Mouse (Mus musculus) layer of hippocampus, postnatal 36 days (tissue): ENCODE measurements around the gene 4930438A08Rik. TPM values are rescaled to one million over a fixed set of nuclear protein-coding genes. Genes with fewer than 3 reads are reported as not detected.
"Not testable (repeated sequence)": the region's sequence is repeated elsewhere in the genome, so short reads cannot be mapped to it uniquely, and the experiment has no call there.

Experiments
- DNase-seq, 2 experiments: peaks; one replicate each; pipeline ENCODE4 v3.0.0; 2022
- total RNA-seq, 2 experiments: library from RNA; stranded (reverse); gene quantifications; 2 replicates each; pipeline ENCODE4 v1.2.3; 2021

The 4930438A08Rik gene
- not detected for total RNA-seq

GRCm38 (mm10) chr11:58274572-58274971 lies at the start of gene 4930438A08Rik:
Gene 4930438A08Rik (plus strand): TSS chr11:58274799.
- DNase-seq: no peak

DNA sequence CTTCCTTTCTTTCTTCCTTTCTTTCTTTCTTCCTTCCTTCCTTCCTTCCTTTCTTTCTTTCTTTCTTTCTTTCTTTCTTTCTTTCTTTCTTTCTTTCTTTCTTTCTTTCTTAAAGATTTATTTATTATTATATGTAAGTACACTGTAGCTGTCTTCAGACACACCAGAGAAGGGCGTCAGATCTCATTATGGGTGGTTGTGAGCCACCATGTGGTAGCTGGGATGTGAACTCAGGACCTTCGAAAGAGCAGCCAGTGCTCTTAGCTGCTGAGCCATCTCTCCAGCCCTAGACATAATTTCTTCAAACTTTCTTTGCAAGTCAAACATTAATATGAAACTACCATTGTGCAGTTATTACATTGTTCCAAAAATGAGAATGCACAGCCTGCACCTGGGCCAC lies 49.7 kb upstream of the 4930438A08Rik start:
- DNase-seq: not testable (repeated sequence)

DNA sequence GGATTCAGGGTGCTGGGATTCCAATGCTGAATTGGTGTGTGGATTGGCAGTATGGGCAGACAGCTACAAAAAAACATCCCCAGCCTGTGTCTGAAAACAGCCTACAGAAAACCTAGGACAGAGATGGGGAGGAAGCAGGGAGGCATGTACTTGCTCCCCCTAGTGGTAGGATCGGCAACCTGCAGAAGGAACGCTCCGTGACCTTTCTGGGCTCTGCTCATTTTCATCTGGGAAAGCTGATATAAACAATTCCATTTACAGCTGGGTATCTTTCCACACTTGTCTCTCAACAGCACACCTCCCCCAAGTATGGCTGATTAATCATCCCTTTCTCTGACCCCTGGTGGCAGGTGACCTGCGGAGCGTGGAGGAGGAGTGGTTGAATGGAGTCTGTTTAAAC lies 48.9 kb upstream of the 4930438A08Rik start:
- DNase-seq: peak; percentile 49 to 59

- no peak for DNase-seq
Observed at GRCm38 (mm10) chr11:58226425-58226824, 48.2 kb upstream of the 4930438A08Rik start.

- not testable (repeated sequence) for DNase-seq
Observed at GRCm38 (mm10) chr11:58228021-58228420, 46.6 kb upstream of the 4930438A08Rik start.

DNA sequence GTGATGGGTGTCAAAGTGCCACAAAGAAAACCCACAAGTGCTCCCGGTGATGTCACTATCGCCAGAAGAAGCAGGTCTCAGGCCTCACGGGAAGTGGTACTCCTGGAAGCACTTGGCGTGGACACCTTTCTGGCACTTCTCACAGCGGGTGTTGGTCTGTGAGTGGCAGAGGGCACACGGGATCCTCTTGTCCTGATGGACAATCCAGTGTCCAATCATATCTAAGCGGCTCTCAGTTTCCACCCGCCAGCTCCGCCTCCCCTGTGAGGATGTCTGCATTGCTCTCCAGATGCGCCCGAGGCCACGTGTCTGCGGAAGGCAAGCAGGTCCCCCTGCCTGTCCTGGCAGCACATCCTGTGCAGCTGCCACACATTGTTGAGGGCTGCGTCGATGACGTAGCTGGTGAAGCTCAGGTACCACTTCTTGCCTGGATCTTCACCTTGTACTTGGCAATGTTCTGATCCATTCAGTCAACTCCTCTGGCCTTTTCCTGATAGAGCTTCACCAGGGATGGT lies 44.1 kb upstream of the 4930438A08Rik start:
- no peak for DNase-seq

GRCm38 (mm10) chr11:58231156-58231555 lies 43.4 kb upstream of the 4930438A08Rik start:
- DNase-seq: no peak

DNA sequence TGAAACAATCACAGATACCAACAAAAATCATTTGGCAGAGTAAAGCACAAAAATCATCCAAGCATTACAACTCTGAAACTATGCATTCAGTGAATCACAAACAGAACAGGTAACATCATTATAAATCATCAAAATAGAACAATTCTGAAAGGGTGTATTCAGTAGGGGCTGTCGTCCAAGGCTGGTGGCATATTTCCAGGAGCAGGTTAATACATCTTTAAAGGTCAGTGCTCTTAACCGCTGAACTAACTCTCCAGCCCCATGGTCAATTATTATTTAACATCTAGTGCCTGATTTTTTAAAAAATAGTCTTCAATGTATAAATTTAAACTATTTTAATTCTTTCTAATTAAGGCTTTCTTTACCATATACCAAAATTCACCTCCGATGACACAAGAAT lies 40.0 kb upstream of the 4930438A08Rik start:
- DNase-seq: not testable (repeated sequence)

DNA sequence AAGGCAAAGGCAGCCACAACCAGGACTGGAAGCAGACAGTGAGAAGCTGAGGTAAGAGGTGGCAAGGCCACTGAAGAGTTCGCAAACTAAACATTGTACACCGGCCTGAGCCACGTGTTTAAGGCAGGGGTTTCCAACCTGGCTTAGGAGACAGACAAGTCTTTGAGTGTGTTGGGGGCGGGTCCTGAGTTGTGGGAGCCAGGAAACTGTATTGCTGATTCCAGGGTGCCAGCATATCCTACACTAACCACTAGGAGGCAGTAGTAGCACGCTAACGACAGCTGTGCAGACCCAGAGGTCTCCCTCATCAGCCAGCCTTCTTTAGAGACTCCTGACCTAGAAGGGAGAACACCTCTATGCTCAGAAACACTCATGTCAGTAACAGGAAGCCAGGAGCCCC lies 39.4 kb upstream of the 4930438A08Rik start:
- no peak for DNase-seq

DNA sequence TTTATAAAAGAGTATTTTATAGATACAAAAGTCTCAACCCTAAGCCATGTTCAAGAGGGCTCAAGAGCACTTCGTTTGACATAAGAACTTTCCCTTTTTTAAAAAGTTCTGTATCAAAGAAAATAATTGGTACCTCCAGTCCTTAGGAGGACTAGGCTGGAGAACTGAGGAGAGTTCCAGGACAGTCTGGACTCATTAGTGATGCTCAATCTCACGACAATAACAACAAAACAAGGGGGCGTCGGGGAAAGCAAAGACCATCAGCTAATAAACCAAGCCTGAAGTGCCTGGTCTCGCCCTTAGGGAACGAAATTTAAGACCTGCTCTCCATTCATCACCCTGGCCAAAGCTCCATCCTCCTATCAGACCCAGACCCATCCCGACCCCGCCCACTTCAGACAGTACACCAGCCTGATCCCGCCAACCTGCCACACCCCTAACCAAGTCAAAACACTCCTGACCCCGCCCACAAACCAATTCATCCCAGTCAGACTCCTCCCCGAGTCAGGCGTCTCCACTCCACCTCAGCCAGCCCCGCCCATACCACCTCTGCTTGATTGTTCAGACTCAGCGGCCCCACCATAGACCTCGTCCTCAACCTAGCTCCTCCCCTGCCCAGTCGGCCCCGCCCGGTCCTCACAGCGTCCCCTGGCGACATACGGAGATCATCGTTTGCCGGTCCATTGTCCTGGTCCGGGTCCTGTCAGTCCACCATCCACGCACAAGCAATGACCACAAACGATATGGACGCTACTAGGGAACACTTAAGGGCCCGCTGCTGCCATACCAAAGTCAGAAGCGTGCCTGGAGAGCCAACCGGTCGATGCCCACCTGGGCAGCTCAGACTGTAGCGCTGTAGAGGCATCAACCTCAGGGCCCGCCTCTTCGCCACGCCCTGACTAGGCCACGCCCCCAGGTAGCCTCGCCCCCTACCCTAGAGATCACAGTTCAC lies 35.5 kb upstream of the 4930438A08Rik start:
- no peak for DNase-seq

DNA sequence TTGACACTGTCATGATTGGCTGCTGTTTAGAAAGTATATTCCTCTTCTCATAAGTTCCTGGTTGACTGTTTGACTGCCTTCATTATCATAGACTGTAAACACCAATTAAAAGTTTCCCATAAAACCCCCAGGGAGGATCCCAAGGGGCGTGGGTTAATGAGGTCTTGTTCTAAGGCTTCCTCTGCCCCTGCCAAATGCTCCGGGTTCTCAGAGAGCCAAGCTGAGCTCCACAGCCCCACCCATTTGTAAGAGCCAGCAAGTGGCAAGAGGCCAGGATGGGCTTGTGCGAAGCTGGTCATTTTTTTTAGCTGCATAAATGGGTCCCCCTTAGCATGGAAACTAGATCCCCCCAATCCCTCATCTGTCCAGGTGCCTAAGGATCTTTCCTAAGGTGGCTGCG lies 27.3 kb upstream of the 4930438A08Rik start:
- DNase-seq: no peak

DNA sequence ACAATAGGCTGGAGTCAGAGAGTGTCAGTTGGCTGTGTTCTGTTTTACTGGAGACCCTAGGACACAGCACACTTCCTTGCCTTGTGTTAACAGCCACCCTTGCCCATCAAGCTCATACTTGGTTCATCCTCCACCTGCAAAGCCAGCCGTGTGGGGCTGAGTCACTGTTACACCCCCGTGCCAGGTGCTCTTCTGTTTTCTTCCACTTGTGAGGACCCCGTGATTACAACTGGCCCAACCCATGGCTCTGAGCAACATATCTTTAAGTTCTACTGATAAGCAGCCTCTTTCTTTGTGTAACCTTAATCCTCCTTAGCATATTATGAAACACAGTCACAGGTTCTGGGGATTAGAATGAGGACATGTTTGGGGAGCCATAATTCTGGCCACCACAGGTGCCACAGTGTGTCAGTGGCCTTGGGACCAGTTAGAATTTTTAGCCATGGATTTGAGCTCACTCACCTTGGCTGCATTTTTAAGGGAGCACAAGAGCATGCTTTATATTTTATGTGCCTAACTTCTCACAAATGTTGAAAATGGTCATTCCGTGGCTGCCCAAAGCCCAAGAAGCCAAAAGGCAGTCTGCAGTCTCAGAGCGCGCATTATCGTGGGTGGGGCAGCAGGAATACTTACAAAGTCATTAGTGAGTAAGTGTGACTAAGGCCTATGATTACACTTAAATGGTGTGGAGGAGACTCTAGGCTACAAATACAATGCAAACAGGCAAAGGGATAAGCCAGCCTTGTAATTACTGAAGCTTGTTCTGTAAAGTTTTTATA lies 25.2 kb upstream of the 4930438A08Rik start:
- no peak for DNase-seq

GRCm38 (mm10) chr11:58250550-58250949 lies 24.0 kb upstream of the 4930438A08Rik start:
- no peak for DNase-seq

DNA sequence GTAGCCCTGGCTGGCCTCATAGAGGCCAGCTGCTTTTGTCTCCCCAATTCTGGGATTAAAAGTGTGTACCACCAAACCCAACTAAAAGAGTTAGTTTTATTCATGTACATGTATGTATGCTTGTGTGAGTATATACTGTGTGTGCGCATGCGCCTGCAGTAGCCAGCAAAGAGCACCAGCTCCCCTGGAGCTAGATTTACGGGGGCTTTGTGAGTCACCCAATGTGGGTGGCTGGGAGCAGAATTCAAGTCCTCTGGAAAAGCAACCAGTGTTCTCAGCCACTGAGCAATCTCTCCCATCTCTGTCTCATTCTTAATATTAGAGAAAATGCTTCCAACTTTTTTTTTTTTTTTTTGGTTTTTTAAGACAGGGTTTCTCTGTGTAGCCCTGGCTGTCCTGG lies 20.2 kb upstream of the 4930438A08Rik start:
- no peak for DNase-seq

GRCm38 (mm10) chr11:58257816-58258215 lies 16.8 kb upstream of the 4930438A08Rik start:
- no peak for DNase-seq

DNA sequence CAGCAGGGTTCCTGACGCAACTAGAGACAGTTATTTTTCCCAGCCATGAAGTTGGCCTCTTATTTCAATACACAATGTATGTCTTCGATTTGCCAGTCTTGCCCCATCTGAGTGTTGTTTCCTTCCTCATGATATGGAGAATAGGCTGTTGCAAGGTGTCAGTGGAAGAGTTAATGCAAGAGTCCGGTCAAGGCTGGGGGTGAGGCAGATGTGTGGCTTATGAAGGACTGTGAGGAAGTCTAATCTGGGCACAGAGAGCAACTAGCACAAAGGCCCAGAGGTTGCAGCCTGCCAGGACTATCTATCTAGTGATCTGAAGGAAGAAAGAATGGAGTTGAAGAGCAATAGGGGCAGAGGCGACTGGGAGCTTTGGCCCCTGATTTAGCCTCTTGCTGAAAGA lies 14.4 kb upstream of the 4930438A08Rik start:
- DNase-seq: no peak

DNA sequence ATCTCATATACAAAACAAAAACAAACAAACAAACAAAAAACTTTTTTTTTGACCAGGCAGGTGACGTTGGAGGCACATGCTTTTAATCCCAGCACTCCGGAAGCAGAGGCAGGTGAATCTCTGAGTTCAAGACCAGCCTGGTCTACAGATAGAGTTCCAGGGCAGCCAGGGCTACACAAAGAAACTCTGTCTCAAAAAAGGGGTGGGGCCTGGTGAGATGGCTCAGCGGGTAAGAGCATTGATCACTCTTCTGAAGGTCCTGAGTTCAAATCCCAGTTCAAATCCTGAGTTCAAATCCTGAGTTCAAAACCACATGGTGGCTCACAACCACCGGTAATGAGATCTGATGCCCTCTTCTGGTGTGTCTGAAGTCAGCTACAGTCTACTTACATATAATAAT lies 12.8 kb upstream of the 4930438A08Rik start:
- no peak for DNase-seq

- no peak for DNase-seq
Observed at GRCm38 (mm10) chr11:58262336-58262735, 12.3 kb upstream of the 4930438A08Rik start.

- DNase-seq: no peak
Observed at GRCm38 (mm10) chr11:58263516-58263915, 11.1 kb upstream of the 4930438A08Rik start.

GRCm38 (mm10) chr11:58264546-58264945 lies 10.1 kb upstream of the 4930438A08Rik start:
- DNase-seq: no peak

DNA sequence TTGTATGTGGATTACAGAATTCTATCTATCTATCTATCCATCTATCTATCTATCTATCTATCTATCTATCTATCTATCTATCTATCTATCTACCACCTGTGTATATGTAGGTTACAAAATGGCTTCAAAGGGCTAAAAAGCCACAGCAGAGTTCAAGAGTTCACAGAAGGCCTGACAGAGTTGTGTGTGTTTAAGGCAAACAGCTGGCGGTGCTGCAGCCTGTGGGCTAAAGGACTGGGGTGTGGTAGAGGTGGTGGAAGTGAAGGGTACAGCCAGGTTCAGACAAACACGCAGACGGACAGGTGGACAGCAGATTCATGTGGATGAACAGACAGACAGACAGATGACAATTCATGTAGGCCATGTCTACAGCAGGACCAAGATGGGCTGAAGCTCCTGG lies 6.3 kb upstream of the 4930438A08Rik start:
- no peak for DNase-seq

GRCm38 (mm10) chr11:58275756-58276155 lies 1.2 kb downstream of the 4930438A08Rik start:
- no peak for DNase-seq

GRCm38 (mm10) chr11:58281970-58282496 lies 7.4 kb downstream of the 4930438A08Rik start:
- DNase-seq: no peak
